8 mouse cellular contexts compared by ENCODE assay signal in the genomic region with DNA sequence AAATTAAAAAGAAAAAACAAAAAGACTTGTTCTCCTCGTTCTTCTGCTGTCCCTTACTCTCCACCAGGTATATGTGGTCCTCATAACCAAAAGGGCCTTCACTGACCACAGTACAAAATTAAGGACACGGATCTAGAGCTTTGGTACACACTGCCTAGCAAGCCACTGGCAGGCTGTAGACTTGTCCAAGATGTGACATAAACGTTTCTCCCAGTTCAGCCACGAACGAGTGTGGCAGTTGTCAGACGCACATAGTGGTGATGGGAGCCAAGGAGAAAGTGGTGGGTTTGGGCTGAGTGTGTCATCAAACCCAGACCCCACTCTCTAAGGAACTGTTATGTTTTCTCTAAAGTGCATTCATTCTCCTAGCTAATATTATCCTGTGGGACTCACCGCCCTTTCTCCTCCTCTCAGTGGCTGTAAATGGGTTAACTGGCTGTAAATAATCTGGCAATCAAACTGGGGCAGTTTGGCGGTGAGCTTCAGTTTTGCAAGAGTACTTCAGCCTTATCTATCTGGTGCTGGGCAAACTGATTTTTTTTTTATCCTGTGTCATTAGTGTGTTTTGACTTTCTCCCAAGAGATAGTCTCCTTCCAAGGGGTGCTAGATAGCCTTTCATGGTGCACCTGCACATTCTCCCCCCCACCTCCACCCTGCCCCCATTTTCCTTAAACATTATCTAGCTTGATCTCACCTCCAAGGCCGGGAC. TPM values are rescaled to one million over a fixed set of nuclear protein-coding genes. Genes with fewer than 3 reads are reported as not detected.
DNase-seq lines count a peak whose midpoint lies in the region; ATAC-seq and TF ChIP-seq lines count a peak whose summit lies in the region.

No protein-coding gene starts in this region.

- H3K9me3 ChIP-seq in MEL (replicated peaks; ENCODE audit: insufficient read depth, low read length): no peaks in the 10 kb centered on the region
- no peaks in the 10 kb centered on the region for H3K9me3 ChIP-seq in forebrain, embryonic 12.5 days
- no peaks in the 10 kb centered on the region for H3K9me3 ChIP-seq in limb, embryonic 15.5 days
- H3K9me3 ChIP-seq in neural tube, embryonic 12.5 days: no peaks in the 10 kb centered on the region

- intact Hi-C loops in heart, adult 2 months (cut with DNase I): loop anchor here (5.0 kb wide), 1 partner anchor 134 kb away; no protein-coding TSS in a partner anchor
- intact Hi-C loops in heart, postnatal 10 days (cut with DNase I): no loop called here

- H3K4me2 ChIP-seq in forebrain, embryonic 12.5 days: peak overlapping the region; percentile 52
- peak overlapping the region; percentile 62 for H3K4me2 ChIP-seq in limb, embryonic 15.5 days
- H3K4me2 ChIP-seq in neural tube, embryonic 12.5 days (replicated peaks): peak overlapping the region; percentile 81

- peak overlapping the region; percentile 17 for H3K9ac ChIP-seq in heart, adult 2 months (ENCODE audit: low read depth, low read length)
- peak overlapping the region; percentile 44 for H3K9ac ChIP-seq in MEL (ENCODE audit: control insufficient read depth, low read depth, low read length, poor library complexity, severe bottlenecking)
- peak overlapping the region; percentile 45; the same call in 1 of the 2 replicates for H3K9ac ChIP-seq in forebrain, embryonic 12.5 days
- no peak overlapping the region; the same call in 1 of the 2 replicates for H3K9ac ChIP-seq in limb, embryonic 15.5 days
- 0 out of 2 replicates have a peak overlapping the region, but pooled peaks have one; percentile 40 for H3K9ac ChIP-seq in neural tube, embryonic 12.5 days

- peaks cover 4% of the 10 kb centered on the region for H3K4me1 ChIP-seq in heart, adult 2 months (ENCODE audit: control insufficient read depth, insufficient read depth, low read length)
- peaks cover 8 to 30% of the 10 kb centered on the region in 2 experiments for H3K4me1 ChIP-seq in MEL (ENCODE audit: control insufficient read depth in 1 of 2, insufficient read depth in 2 of 2, low read length in 2 of 2)
- H3K4me1 ChIP-seq in forebrain, embryonic 12.5 days: peaks cover 18% of the 10 kb centered on the region
- H3K4me1 ChIP-seq in limb, embryonic 15.5 days: peaks cover 20% of the 10 kb centered on the region
- peaks cover 8% of the 10 kb centered on the region for H3K4me1 ChIP-seq in neural tube, embryonic 12.5 days

- peak overlapping the region; percentile 95 for H3K27ac ChIP-seq in heart, adult 2 months
- peak overlapping the region; percentile 83 for H3K27ac ChIP-seq in MEL (ENCODE audit: control insufficient read depth, low read depth, low read length)
- peak overlapping the region; percentile 65 for H3K27ac ChIP-seq in forebrain, embryonic 12.5 days
- H3K27ac ChIP-seq in limb, embryonic 15.5 days: peak overlapping the region; percentile 75
- peak overlapping the region; percentile 32; the same call in 1 of the 2 replicates for H3K27ac ChIP-seq in neural tube, embryonic 12.5 days

- no peak for TF ChIP-seq CTCF in heart, adult 2 months (IDR thresholded peaks at IDR 0.05)
- no peak for TF ChIP-seq CTCF in MEL (IDR thresholded peaks at IDR 0.05 in 2 of 3, conservative IDR thresholded peaks at IDR 0.05 in 1 of 3; ENCODE audit: control insufficient read depth in 1 of 3, insufficient read depth in 1 of 3, low read depth in 2 of 3, low read length in 3 of 3, poor library complexity in 1 of 3, severe bottlenecking in 1 of 3)

- H3K4me3 ChIP-seq in heart, adult 2 months: peak overlapping the region; percentile 99
- H3K4me3 ChIP-seq in MEL (ENCODE audit: control insufficient read depth in 1 of 2, insufficient read depth in 1 of 2, low read depth in 2 of 2, low read length in 2 of 2): peak overlapping the region; percentile 51 to 58
- H3K4me3 ChIP-seq in forebrain, embryonic 12.5 days (replicated peaks): peak overlapping the region; percentile 96
- peak overlapping the region; percentile 89 for H3K4me3 ChIP-seq in limb, embryonic 15.5 days
- peak overlapping the region; percentile 92 for H3K4me3 ChIP-seq in neural tube, embryonic 12.5 days

- no peak; the same call in 1 of the 2 replicates for ATAC-seq in forebrain, embryonic 12.5 days (ENCODE audit: low FRiP score)
- ATAC-seq in limb, embryonic 15.5 days (ENCODE audit: insufficient number of reproducible peaks, low FRiP score, low TSS enrichment, low read depth): peak; percentile 3; the same call in 1 of the 2 replicates
- no peak; the same call in 1 of the 2 replicates for ATAC-seq in neural tube, embryonic 12.5 days (ENCODE audit: low FRiP score, low read depth)

- no peaks in the 10 kb centered on the region for H3K27me3 ChIP-seq in heart, adult 2 months (ENCODE audit: control insufficient read depth, insufficient read depth, low read length)
- no peaks in the 10 kb centered on the region for H3K27me3 ChIP-seq in MEL (ENCODE audit: control insufficient read depth in 1 of 2, insufficient read depth in 2 of 2, low read length in 2 of 2)
- H3K27me3 ChIP-seq in forebrain, embryonic 12.5 days: 0 out of 2 replicates have a peak, but pooled peaks cover 4% of the 10 kb centered on the region
- H3K27me3 ChIP-seq in limb, embryonic 15.5 days: no peaks in the 10 kb centered on the region
- no peaks in the 10 kb centered on the region for H3K27me3 ChIP-seq in neural tube, embryonic 12.5 days (replicated peaks)

- no peak for TF ChIP-seq RAD21 in MEL (IDR thresholded peaks at IDR 0.05; ENCODE audit: low read depth, low read length)

- 13% methylated on average over 9 of the region's 9 CpGs for whole genome bisulfite sequencing in heart, adult 2 months
- WGBS in forebrain, embryonic 12.5 days: 16% methylated on average over 9 of the region's 9 CpGs
- 12% methylated on average over 9 of the region's 9 CpGs for WGBS in limb, embryonic 15.5 days
- WGBS in neural tube, embryonic 12.5 days: 13% methylated on average over 9 of the region's 9 CpGs

- no peak for TF ChIP-seq EP300 in heart, adult 2 months (IDR thresholded peaks at IDR 0.05; ENCODE audit: insufficient read depth, low read depth, low read length)
- TF ChIP-seq EP300 in MEL (IDR thresholded peaks at IDR 0.05; ENCODE audit: low read depth in 1 of 2, low read length in 2 of 2): peak; percentile 95 to 97

- H3K36me3 ChIP-seq in heart, adult 2 months (ENCODE audit: control insufficient read depth, insufficient read depth, low read length): no peaks in the 10 kb centered on the region
- peaks cover 7 to 30% of the 10 kb centered on the region in 2 experiments for H3K36me3 ChIP-seq in MEL (ENCODE audit: control insufficient read depth in 1 of 2, insufficient read depth in 2 of 2, low read length in 2 of 2)
- H3K36me3 ChIP-seq in forebrain, embryonic 12.5 days (replicated peaks): peaks cover 19% of the 10 kb centered on the region
- H3K36me3 ChIP-seq in limb, embryonic 15.5 days: peaks cover 9% of the 10 kb centered on the region
- H3K36me3 ChIP-seq in neural tube, embryonic 12.5 days: peaks cover 15% of the 10 kb centered on the region

- H3K79me2 ChIP-seq in heart, adult 2 months (replicated peaks; ENCODE audit: control insufficient read depth, insufficient read depth, low read length): no peaks in the 10 kb centered on the region
- H3K79me2 ChIP-seq in MEL (ENCODE audit: control insufficient read depth, insufficient read depth, low read length, poor library complexity): peaks cover 14% of the 10 kb centered on the region

- peak; percentile 47 to 48 for DNase-seq in heart, adult 2 months
- no peak for DNase-seq in heart, postnatal 10 days
- peak; percentile 85 for DNase-seq in MEL (ENCODE audit: low read depth, low spot score)
- DNase-seq in ovary, postnatal 36 days (ENCODE audit: low spot score): no peak
- no peak for DNase-seq in thymus, postnatal 14 days

- no peak for TF ChIP-seq POLR2A in heart, adult 2 months (IDR thresholded peaks at IDR 0.05; ENCODE audit: insufficient read depth, low read depth, low read length)
- no peak for TF ChIP-seq POLR2A in MEL (IDR thresholded peaks at IDR 0.05; ENCODE audit: control insufficient read depth in 1 of 2, insufficient read depth in 1 of 2, low read depth in 1 of 2, low read length in 2 of 2, poor library complexity in 1 of 2)

RNA-seq across cellular contexts. Expression of gene Gdf9, which starts 0.7 kb away (rescaled TPM):
- total RNA-seq in heart, adult 2 months (2021): under 1 TPM; 0.37 to 0.43 TPM
- polyA plus RNA-seq in heart, adult 2 months (2012; rRNA removed): 0.39 and 1.5 TPM in 2 replicates
- total RNA-seq in heart, postnatal 10 days (2021): under 1 TPM; 0.14 to 0.32 TPM
- total RNA-seq in MEL (2012; rRNA removed): 0.42 and 0.49 TPM in 2 replicates
- polyA plus RNA-seq in MEL (2012; ENCODE audit: insufficient read depth in 1 of 2, insufficient read length in 2 of 2, low read depth in 1 of 2, low replicate concordance in 2 of 2, missing spikeins in 1 of 2): under 1 TPM in 1 of 2 experiments, not detected in 1; 0.43 TPM
- polyA plus RNA-seq in forebrain, embryonic 12.5 days (2016; fragmentation: Nextera tagmentation; extraction: Ambion mirVana): 2.0 and 2.8 TPM in 2 replicates
- 2.6 and 2.8 TPM in 2 replicates for polyA plus RNA-seq in limb, embryonic 15.5 days (2015; fragmentation: Nextera tagmentation; extraction: Ambion mirVana)
- polyA plus RNA-seq in neural tube, embryonic 12.5 days (2016; fragmentation: Nextera tagmentation; extraction: Ambion mirVana): 1.8 and 2.1 TPM in 2 replicates

RNA-seq across cellular contexts. Expression of gene Uqcrq, which starts 0.9 kb away (rescaled TPM):
- total RNA-seq in heart, adult 2 months (2021): 1,000 to 10,000 TPM; 2,451 to 2,926 TPM
- polyA plus RNA-seq in heart, adult 2 months (2012; rRNA removed): 1,535 and 1,905 TPM in 2 replicates
- total RNA-seq in heart, postnatal 10 days (2021): 1,000 to 10,000 TPM; 2,089 to 2,111 TPM
- 72.4 and 85.3 TPM in 2 replicates for total RNA-seq in MEL (2012; rRNA removed)
- polyA plus RNA-seq in MEL (2012; ENCODE audit: insufficient read depth in 1 of 2, insufficient read length in 2 of 2, low read depth in 1 of 2, low replicate concordance in 2 of 2, missing spikeins in 1 of 2): 1,000 to 10,000 TPM in 1 of 2 experiments, not detected in 1; 1,130 TPM
- polyA plus RNA-seq in forebrain, embryonic 12.5 days (2016; fragmentation: Nextera tagmentation; extraction: Ambion mirVana): 538 and 578 TPM in 2 replicates
- 477 and 501 TPM in 2 replicates for polyA plus RNA-seq in limb, embryonic 15.5 days (2015; fragmentation: Nextera tagmentation; extraction: Ambion mirVana)
- polyA plus RNA-seq in neural tube, embryonic 12.5 days (2016; fragmentation: Nextera tagmentation; extraction: Ambion mirVana): 607 and 637 TPM in 2 replicates

RNA-seq across cellular contexts. Expression of gene Leap2, which starts 8.5 kb away (rescaled TPM):
- total RNA-seq in heart, adult 2 months (2021): not detected
- polyA plus RNA-seq in heart, adult 2 months (2012; rRNA removed): not detected in 2 replicates
- total RNA-seq in heart, postnatal 10 days (2021): not detected
- total RNA-seq in MEL (2012; rRNA removed): not detected in 2 replicates
- under 1 TPM in 1 of 2 experiments, not detected in 1; 0.24 TPM for polyA plus RNA-seq in MEL (2012; ENCODE audit: insufficient read depth in 1 of 2, insufficient read length in 2 of 2, low read depth in 1 of 2, low replicate concordance in 2 of 2, missing spikeins in 1 of 2)
- 0.70 TPM in 1 of 2 replicates, not detected in the other for polyA plus RNA-seq in forebrain, embryonic 12.5 days (2016; fragmentation: Nextera tagmentation; extraction: Ambion mirVana)
- polyA plus RNA-seq in limb, embryonic 15.5 days (2015; fragmentation: Nextera tagmentation; extraction: Ambion mirVana): not detected in 2 replicates
- polyA plus RNA-seq in neural tube, embryonic 12.5 days (2016; fragmentation: Nextera tagmentation; extraction: Ambion mirVana): 0.42 TPM in 1 of 2 replicates, not detected in the other

RNA-seq across cellular contexts. Expression of gene Gm10447, which starts 25.4 kb away (rescaled TPM):
- not detected for total RNA-seq in heart, adult 2 months (2021)
- polyA plus RNA-seq in heart, adult 2 months (2012; rRNA removed): not detected in 2 replicates
- under 1 TPM in 1 of 2 experiments, not detected in 1; 0.10 TPM for total RNA-seq in heart, postnatal 10 days (2021)
- not detected in 2 replicates for total RNA-seq in MEL (2012; rRNA removed)
- polyA plus RNA-seq in MEL (2012; ENCODE audit: insufficient read depth in 1 of 2, insufficient read length in 2 of 2, low read depth in 1 of 2, low replicate concordance in 2 of 2, missing spikeins in 1 of 2): not detected
- 0.13 and 0.14 TPM in 2 replicates for polyA plus RNA-seq in forebrain, embryonic 12.5 days (2016; fragmentation: Nextera tagmentation; extraction: Ambion mirVana)
- polyA plus RNA-seq in limb, embryonic 15.5 days (2015; fragmentation: Nextera tagmentation; extraction: Ambion mirVana): 0.10 TPM in 2 replicates
- polyA plus RNA-seq in neural tube, embryonic 12.5 days (2016; fragmentation: Nextera tagmentation; extraction: Ambion mirVana): 0.13 TPM in 1 of 2 replicates, not detected in the other

RNA-seq across cellular contexts. Expression of gene Shroom1, which starts 25.5 kb away (rescaled TPM):
- total RNA-seq in heart, adult 2 months (2021): under 1 TPM; 0.34 to 0.91 TPM
- polyA plus RNA-seq in heart, adult 2 months (2012; rRNA removed): 0.53 and 0.80 TPM in 2 replicates
- under 1 TPM; 0.55 to 0.69 TPM for total RNA-seq in heart, postnatal 10 days (2021)
- not detected in 2 replicates for total RNA-seq in MEL (2012; rRNA removed)
- under 1 TPM in 1 of 2 experiments, not detected in 1; 0.19 TPM for polyA plus RNA-seq in MEL (2012; ENCODE audit: insufficient read depth in 1 of 2, insufficient read length in 2 of 2, low read depth in 1 of 2, low replicate concordance in 2 of 2, missing spikeins in 1 of 2)
- 1.8 and 2.0 TPM in 2 replicates for polyA plus RNA-seq in forebrain, embryonic 12.5 days (2016; fragmentation: Nextera tagmentation; extraction: Ambion mirVana)
- 4.4 and 4.6 TPM in 2 replicates for polyA plus RNA-seq in limb, embryonic 15.5 days (2015; fragmentation: Nextera tagmentation; extraction: Ambion mirVana)
- polyA plus RNA-seq in neural tube, embryonic 12.5 days (2016; fragmentation: Nextera tagmentation; extraction: Ambion mirVana): 2.1 and 2.7 TPM in 2 replicates

Comparison
In these comparisons a context has a peak if more than half of its experiments do, and no peak if none do; other contexts are left out.
1. DNase-seq: peak in heart, adult 2 months (2 of 2) and MEL (single experiment); none in heart, postnatal 10 days (0 of 2), ovary, postnatal 36 days (single experiment) and thymus, postnatal 14 days (single experiment).
2. H3K27ac ChIP-seq: peak in every context shown above with its lines; median percentile 95 in heart, adult 2 months; 83 in MEL; 75 in limb, embryonic 15.5 days; 65 in forebrain, embryonic 12.5 days; 32 in neural tube, embryonic 12.5 days.
3. Peak in every context shown above with its lines, with median percentiles within 50 percentile points of each other: H3K4me3 ChIP-seq and H3K4me2 ChIP-seq.